Mouse (Mus musculus) spleen, adult 2 months (tissue): Measurements from ENCODE around the gene Vwa8.

Source experiments
- CTCF ChIP-seq: fragments of 200-500 bp; IDR thresholded peaks from 2 replicates; pipeline ENCODE4 v1.5.1; 2011; ENCODE audit warnings: mild to moderate bottlenecking, inconsistent platforms; ENCODE audit not compliant: insufficient read depth, insufficient read length, insufficient replicate concordance; ENCODE audit errors: extremely low read depth
- POLR2A ChIP-seq: fragments of 200-500 bp; IDR thresholded peaks from 2 replicates; pipeline ENCODE4 v1.6.1; 2011; ENCODE audit warnings: low read depth, low read length, inconsistent platforms

DNA sequence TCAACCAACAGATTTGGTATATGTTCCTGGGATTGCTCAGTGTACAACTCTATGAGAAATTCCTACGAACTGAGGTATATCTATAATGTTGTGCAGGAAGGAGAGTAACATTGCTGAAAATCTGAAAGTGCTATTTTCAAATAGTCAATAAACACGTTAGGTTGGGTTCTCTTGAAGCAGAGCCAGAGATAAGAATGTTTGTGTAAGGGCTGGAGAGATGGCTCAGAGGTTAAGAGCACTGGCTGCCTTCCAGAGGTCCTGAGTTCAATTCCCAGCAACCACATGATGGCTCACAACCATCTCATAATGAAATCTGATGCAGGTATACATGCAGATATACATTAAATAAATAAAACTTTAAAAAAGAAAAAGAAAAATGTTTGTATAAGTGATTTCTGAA, 198.3 kb downstream of the Vwa8 start:
- no peak for TF ChIP-seq CTCF
- TF ChIP-seq POLR2A, result no peak
